Mouse (Mus musculus) gastrocnemius, adult 2 months (tissue): ENCODE data around the gene Actr2. TPM values are rescaled to one million over a fixed set of nuclear protein-coding genes. Genes with fewer than 3 reads are reported as not detected.
"Not testable (repeated sequence)": the region's sequence is repeated elsewhere in the genome, so short reads cannot be mapped to it uniquely, and the experiment has no call there.

ENCODE experiments used
- DNase-seq: peaks from one replicate; pipeline ENCODE4 v3.0.0; 2022
- H3K27ac ChIP-seq: fragments of 200-600 bp; 2 replicates; pipeline ENCODE4 v1.8.1; 2022; ENCODE audit warnings: mild to moderate bottlenecking
- H3K4me3 ChIP-seq: fragments of 200-600 bp; 2 replicates; pipeline ENCODE4 v1.8.1; 2022; ENCODE audit warnings: mild to moderate bottlenecking, moderate library complexity
- CTCF ChIP-seq: fragments of 200-600 bp; IDR thresholded peaks from 2 replicates; pipeline ENCODE4 v1.8.1; 2022; ENCODE audit warnings: antibody characterized with exemption, mild to moderate bottlenecking, moderate library complexity
- intact Hi-C: fragments of 180-260 bp; cut with DNase I; formaldehyde crosslinking; loops from one replicate; pipeline ENCODE4 v1.15.1; 2025
- long read RNA-seq, 2 experiments: library from polyadenylated mRNA; stranded (forward); transcript quantifications; one replicate each; pipeline ENCODE4 v2.0.0; 2021
- total RNA-seq, 2 experiments: library from RNA; stranded (reverse); gene quantifications; 2 replicates each; pipeline ENCODE4 v1.2.3; 2021

The Actr2 gene
- 10 to 100 TPM; 35.8 to 44.1 TPM for total RNA-seq
- long read RNA-seq, experiment 1, transcript Actr2-201 (9 exons, 3,631 nt): major isoform, 8 of 21 reads
- long read RNA-seq, experiment 1, partial matches to known transcripts: 0 of 21 reads
- long read RNA-seq, experiment 1, other reads (novel, unspliced or antisense): 13 of 21 reads
- long read RNA-seq, experiment 2, transcript Actr2-201 (9 exons, 3,631 nt): major isoform, 10 of 19 reads
- long read RNA-seq, experiment 2, partial matches to known transcripts: 0 of 19 reads
- long read RNA-seq, experiment 2, other reads (novel, unspliced or antisense): 9 of 19 reads

GRCm38 (mm10) chr11:20112741-20113480 lies at the start of gene Actr2:
Gene Actr2, minus strand, starts transcription at chr11:20112913.
- H3K4me3 ChIP-seq: peak within 1 kb of the TSS; percentile 83
- TF ChIP-seq CTCF: no peak
- peak within 1 kb of the TSS; percentile 98 for H3K27ac ChIP-seq
- peak; percentile 98 for DNase-seq
- intact Hi-C loops: loop anchor here (5.0 kb wide), 3 partner anchors 191 to 1096 kb away; partner anchors contain the start of genes Meis1 and Spred2

DNA sequence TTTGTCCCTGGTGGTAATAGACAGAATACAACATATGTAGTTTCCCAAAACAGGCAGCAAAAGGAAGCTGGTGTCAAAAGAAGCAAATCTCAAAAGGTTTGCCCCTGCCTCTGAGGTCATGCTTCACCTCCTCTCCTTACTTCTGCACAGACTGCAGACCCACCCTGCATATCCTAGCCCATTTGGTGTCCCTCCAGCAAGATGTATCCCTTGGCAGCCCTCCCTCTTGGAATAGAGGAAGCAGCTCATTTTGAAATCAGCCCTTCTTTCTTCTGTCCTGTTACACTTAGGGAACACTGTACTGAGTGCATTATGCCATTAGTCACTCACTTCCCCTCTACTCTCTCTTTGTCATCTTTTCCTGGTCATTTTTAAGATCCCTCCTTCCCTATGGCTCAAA lies 46.2 kb upstream of the Actr2 start:
- intact Hi-C loops: no loop called here
- DNase-seq: no peak
- H3K27ac ChIP-seq: no peak overlapping the region
- no peak for TF ChIP-seq CTCF
- H3K4me3 ChIP-seq: no peak overlapping the region

DNA sequence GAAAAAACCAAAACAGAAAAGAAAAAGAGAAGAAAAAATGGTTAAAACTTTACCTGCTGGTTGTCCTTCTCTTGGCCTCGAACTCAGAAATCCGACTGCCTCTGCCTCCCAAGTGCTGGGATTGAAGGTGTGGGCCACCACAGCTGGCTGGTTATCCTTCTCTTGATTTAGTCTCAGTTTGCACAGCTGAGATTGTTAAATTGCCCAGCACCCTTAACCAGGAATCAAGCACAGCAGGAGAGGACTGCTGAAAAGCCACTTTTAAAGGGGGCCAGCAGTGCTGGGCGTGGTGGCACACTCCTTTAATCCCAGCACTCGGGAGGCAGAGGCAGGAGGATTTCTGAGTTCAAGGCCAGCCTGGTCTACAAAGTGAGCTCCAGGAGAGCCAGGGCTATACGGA lies 40.8 kb upstream of the Actr2 start:
- intact Hi-C loops, DNase-seq, H3K4me3 ChIP-seq, H3K27ac ChIP-seq: not testable (repeated sequence)

GRCm38 (mm10) chr11:20152107-20152901 lies 39.6 kb upstream of the Actr2 start:
- no peak for TF ChIP-seq CTCF
- intact Hi-C loops: no loop called here
- Histone ChIP-seq H3K27ac (no peak overlapping the region), H3K4me3 (no peak overlapping the region)
- DNase-seq: no peak

DNA sequence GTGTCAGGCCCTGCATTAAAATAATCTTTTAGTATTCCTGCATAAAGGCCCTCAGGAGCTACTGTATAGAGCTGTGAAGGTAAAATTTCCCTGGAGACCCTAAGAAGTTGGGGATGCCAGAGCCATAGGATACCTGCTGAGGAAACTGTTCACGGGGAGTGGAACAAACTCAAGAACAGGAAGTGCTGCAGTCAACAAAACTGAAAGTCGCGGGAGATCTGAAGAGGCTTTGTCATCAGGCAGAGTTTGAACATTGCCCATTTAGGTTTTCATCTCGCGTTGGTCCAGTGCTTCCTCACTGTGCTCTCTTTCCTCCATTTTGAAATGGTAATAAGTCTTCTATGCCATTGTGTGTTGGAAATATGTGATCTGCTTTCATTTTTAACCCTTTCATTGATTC lies 38.6 kb upstream of the Actr2 start:
- no peak for DNase-seq
- intact Hi-C loops: no loop called here
- TF ChIP-seq CTCF: no peak
- no peak overlapping the region for H3K4me3 ChIP-seq
- no peak overlapping the region for H3K27ac ChIP-seq

GRCm38 (mm10) chr11:20149936-20150335 lies 37.2 kb upstream of the Actr2 start:
- Histone ChIP-seq H3K4me3 (no peak overlapping the region), H3K27ac (no peak overlapping the region)
- intact Hi-C loops: no loop called here
- TF ChIP-seq CTCF: no peak
- DNase-seq: no peak

- TF ChIP-seq CTCF: no peak
- DNase-seq: no peak
- intact Hi-C loops: no loop called here
- Histone ChIP-seq H3K4me3 (no peak overlapping the region), H3K27ac (no peak overlapping the region)
Observed at GRCm38 (mm10) chr11:20145383-20145782, 32.7 kb upstream of the Actr2 start.

- DNase-seq: no peak
- intact Hi-C loops: no loop called here
- Histone ChIP-seq H3K4me3 (no peak overlapping the region), H3K27ac (no peak overlapping the region)
- TF ChIP-seq CTCF: no peak
Observed at GRCm38 (mm10) chr11:20144536-20145263, 32.0 kb upstream of the Actr2 start.

- peak; percentile 41; the same call in 1 of the 2 replicates for TF ChIP-seq CTCF
- H3K27ac ChIP-seq, H3K4me3 ChIP-seq, intact Hi-C loops, DNase-seq: not testable (repeated sequence)
Observed at GRCm38 (mm10) chr11:20143687-20144086, 31.0 kb upstream of the Actr2 start.

DNA sequence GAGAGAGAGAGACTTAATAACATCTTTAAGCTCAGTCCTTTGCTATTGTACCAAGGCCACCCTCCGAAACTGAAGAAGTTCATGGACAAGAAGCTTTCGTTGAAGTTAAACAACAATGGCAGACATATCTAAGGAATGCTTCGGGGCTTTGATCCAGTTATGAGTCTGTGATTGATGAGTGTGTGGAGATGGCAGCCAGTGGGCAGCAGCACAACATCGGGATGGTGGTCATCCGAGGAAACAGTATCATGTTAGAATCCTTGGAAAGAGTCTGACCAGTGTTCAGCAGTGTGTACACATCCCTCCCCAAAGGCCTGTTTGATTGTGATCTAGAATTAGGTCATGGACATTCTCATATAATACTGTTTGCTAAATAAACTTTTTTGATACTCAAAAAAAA lies 29.8 kb upstream of the Actr2 start:
- intact Hi-C loops: no loop called here
- no peak for DNase-seq
- Histone ChIP-seq H3K27ac (no peak overlapping the region), H3K4me3 (no peak overlapping the region)
- no peak for TF ChIP-seq CTCF

GRCm38 (mm10) chr11:20140286-20140685 lies 27.6 kb upstream of the Actr2 start:
- no peak for TF ChIP-seq CTCF
- H3K4me3 ChIP-seq: no peak overlapping the region
- DNase-seq: no peak
- no peak overlapping the region for H3K27ac ChIP-seq
- intact Hi-C loops: no loop called here

DNA sequence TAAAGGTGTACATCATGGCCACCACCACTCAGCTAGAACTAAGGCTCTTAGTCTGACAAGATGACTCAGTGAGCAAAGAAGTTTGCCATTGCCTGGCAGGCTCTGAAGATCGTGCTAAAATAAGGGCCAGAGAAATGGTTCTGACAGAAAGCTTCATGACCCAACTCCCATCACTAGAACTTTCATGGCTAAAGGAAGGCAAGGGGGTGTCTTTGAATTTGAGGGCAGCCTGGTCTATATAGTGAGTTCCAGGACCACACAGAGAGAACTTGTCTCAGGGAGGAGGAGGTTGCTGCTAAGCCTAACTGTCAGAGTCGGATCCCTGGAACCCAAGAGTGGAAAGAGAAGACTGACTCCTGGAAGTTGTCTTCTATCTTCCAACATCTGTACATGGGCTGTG lies 27.0 kb upstream of the Actr2 start:
- no peak for DNase-seq
- Histone ChIP-seq H3K27ac (no peak overlapping the region), H3K4me3 (no peak overlapping the region)
- intact Hi-C loops: loop anchor here (10.0 kb wide), 1 partner anchor 195 kb away; the partner anchor contains the start of gene Slc1a4
- no peak for TF ChIP-seq CTCF
